35 mouse cellular contexts compared by ENCODE assay signal in genomic region chr13:69772358-69772757, GRCm38 (mm10). TPM values are rescaled to one million over a fixed set of nuclear protein-coding genes. Genes with fewer than 3 reads are reported as not detected.
"Had no signal": no experiment of that assay in that cellular context is flagged by ENCODE, and none has a peak within 500 bp of the region (broad histone marks: within the 10 kb centered on the region; RNA-seq: fewer than 3 reads in every experiment).

No protein-coding gene starts in this region.

- H3K4me3 ChIP-seq: heart, embryonic 10.5 days; heart, embryonic 13.5 days; heart, embryonic 15.5 days; hindbrain, embryonic 10.5 days; hindbrain, embryonic 12.5 days; hindbrain, embryonic 13.5 days; hindbrain, embryonic 15.5 days; intestine, embryonic 15.5 days; kidney, embryonic 15.5 days; layer of hippocampus, adult 2 months had no signal

- ATAC-seq: hindbrain, embryonic 16.5 days; hindbrain, postnatal 0 days; inflammation-experienced regulatory T-cells, adult 6 months; intestine, embryonic 15.5 days; intestine, embryonic 16.5 days; intestine, postnatal 0 days had no signal

- H3K4me2 ChIP-seq: heart, embryonic 11.5 days; heart, embryonic 13.5 days; heart, embryonic 15.5 days; hindbrain, embryonic 12.5 days; hindbrain, embryonic 13.5 days; hindbrain, embryonic 14.5 days; hindbrain, embryonic 15.5 days; intestine, embryonic 15.5 days; kidney, embryonic 15.5 days had no signal

- H3K27me3 ChIP-seq: heart, embryonic 13.5 days; heart, embryonic 15.5 days; hindbrain, embryonic 12.5 days; hindbrain, embryonic 13.5 days; hindbrain, embryonic 15.5 days; intestine, embryonic 15.5 days; kidney, embryonic 15.5 days had no signal

- H3K9ac ChIP-seq: heart, embryonic 13.5 days; heart, embryonic 15.5 days; hindbrain, embryonic 12.5 days; hindbrain, embryonic 13.5 days; hindbrain, embryonic 14.5 days; hindbrain, embryonic 15.5 days; intestine, embryonic 15.5 days; kidney, embryonic 15.5 days had no signal

- DNase-seq: heart, postnatal 10 days; heart, postnatal 14 days; heart, postnatal 36 days; heart, postnatal 4 days; kidney, adult 11 months; kidney, adult 18-20 months; kidney, adult 2 months; kidney, adult 8-10 months; kidney, adult 9 months; kidney, postnatal 10 days; kidney, postnatal 14 days; kidney, postnatal 25 days; kidney, postnatal 36 days; kidney, postnatal 4 days; layer of hippocampus, adult 9-11 months; layer of hippocampus, postnatal 36 days had no signal

- H3K4me1 ChIP-seq: heart, embryonic 10.5 days; heart, embryonic 13.5 days; heart, embryonic 15.5 days; hindbrain, embryonic 12.5 days; hindbrain, embryonic 13.5 days; intestine, embryonic 15.5 days; kidney, embryonic 15.5 days had no signal

- H3K9me3 ChIP-seq: heart, embryonic 10.5 days; heart, embryonic 15.5 days; hindbrain, embryonic 10.5 days; hindbrain, embryonic 12.5 days; hindbrain, embryonic 13.5 days; hindbrain, embryonic 15.5 days; intestine, embryonic 15.5 days; kidney, embryonic 15.5 days had no signal

- H3K27ac ChIP-seq: heart, embryonic 10.5 days; heart, embryonic 13.5 days; heart, embryonic 15.5 days; hindbrain, embryonic 10.5 days; hindbrain, embryonic 12.5 days; hindbrain, embryonic 13.5 days; hindbrain, embryonic 15.5 days; hindbrain, postnatal 0 days; intestine, embryonic 15.5 days; kidney, embryonic 15.5 days; kidney, postnatal 0 days; layer of hippocampus, adult 2 months had no signal

- H3K36me3 ChIP-seq: heart, embryonic 10.5 days; heart, embryonic 13.5 days; heart, embryonic 15.5 days; hindbrain, embryonic 10.5 days; hindbrain, embryonic 12.5 days; hindbrain, embryonic 13.5 days; hindbrain, embryonic 15.5 days; intestine, embryonic 15.5 days; kidney, embryonic 15.5 days had no signal

RNA-seq across cellular contexts. Expression of gene Ube2ql1, which starts 32.7 kb away (rescaled TPM):
- total RNA-seq: hematopoietic stem cell, adult 5-6 weeks had no signal
- polyA plus RNA-seq: inflammation-experienced regulatory T-cells, adult 6 months had no signal
